Mouse (Mus musculus): Measurements from ENCODE around the gene Ubr3. TPM values are rescaled to one million over a fixed set of nuclear protein-coding genes. Genes with fewer than 3 reads are reported as not detected.

Gene Ubr3
- total RNA-seq, 1 experiment: 64.3 TPM

- H3K27ac ChIP-seq (ENCODE audit: insufficient read depth, low read depth, low read length, poor library complexity, severe bottlenecking): peak overlapping the region; percentile 69; the same call in 1 of the 2 replicates
- H3K9ac ChIP-seq (ENCODE audit: insufficient read depth, low read depth, low read length, poor library complexity, severe bottlenecking): peak overlapping the region; percentile 18; the same call in 1 of the 2 replicates
- H3K4me3 ChIP-seq (ENCODE audit: insufficient read depth in 1 of 2, low read depth in 1 of 2, low read length in 2 of 2, poor library complexity in 1 of 2, severe bottlenecking in 1 of 2): no peak overlapping the region
- no peak for DNase-seq (ENCODE audit: low read depth, low spot score)
- peaks cover 8 to 26% of the 10 kb centered on the region in 2 experiments for H3K4me1 ChIP-seq (ENCODE audit: control insufficient read depth in 2 of 2, insufficient read depth in 2 of 2, low read length in 2 of 2, poor library complexity in 1 of 2)
- H3K9me3 ChIP-seq (ENCODE audit: control insufficient read depth, insufficient read depth, low read depth, low read length): no peaks in the 10 kb centered on the region
- H3K36me3 ChIP-seq (ENCODE audit: control insufficient read depth, insufficient read depth, low read length, poor library complexity, severe bottlenecking): no peaks in the 10 kb centered on the region
- TF ChIP-seq CHD2 (IDR thresholded peaks at IDR 0.05; ENCODE audit: low read depth, low read length) (no peak), MAFK (IDR thresholded peaks at IDR 0.05; ENCODE audit: insufficient read depth, low read depth, low read length) (no peak), ZC3H11A (IDR thresholded peaks at IDR 0.05; ENCODE audit: borderline replicate concordance, low read depth, low read length) (no peak), HCFC1 (IDR thresholded peaks at IDR 0.05; ENCODE audit: borderline replicate concordance, insufficient read depth, low read length) (no peak), ZNF384 (IDR thresholded peaks at IDR 0.05; ENCODE audit: low read depth, low read length) (no peak)
- in situ Hi-C loops (cut with MboI; ENCODE audit: low sequenced_read_pairs in 2 of 2, unreplicated experiment in 2 of 2): no loop called here
Measured at GRCm38 (mm10) chr2:69888957-69889356, 8.1 kb upstream of the Ubr3 start.

GRCm38 (mm10) chr2:69890843-69891242 lies 6.2 kb upstream of the Ubr3 start:
- in situ Hi-C loops (cut with MboI; ENCODE audit: low sequenced_read_pairs in 2 of 2, unreplicated experiment in 2 of 2): no loop called here
- Histone ChIP-seq H3K27ac (ENCODE audit: insufficient read depth, low read depth, low read length, poor library complexity, severe bottlenecking) (peak overlapping the region; percentile 55; the same call in 1 of the 2 replicates), H3K36me3 (ENCODE audit: control insufficient read depth, insufficient read depth, low read length, poor library complexity, severe bottlenecking) (no peaks in the 10 kb centered on the region), H3K9me3 (ENCODE audit: control insufficient read depth, insufficient read depth, low read depth, low read length) (no peaks in the 10 kb centered on the region), H3K4me1 (ENCODE audit: control insufficient read depth in 2 of 2, insufficient read depth in 2 of 2, low read length in 2 of 2, poor library complexity in 1 of 2) (peaks cover 10 to 28% of the 10 kb centered on the region in 2 experiments), H3K4me3 (ENCODE audit: insufficient read depth in 1 of 2, low read depth in 1 of 2, low read length in 2 of 2, poor library complexity in 1 of 2, severe bottlenecking in 1 of 2) (no peak overlapping the region), H3K9ac (ENCODE audit: insufficient read depth, low read depth, low read length, poor library complexity, severe bottlenecking) (peak overlapping the region; percentile 39; the same call in 1 of the 2 replicates)
- TF ChIP-seq ZNF384 (IDR thresholded peaks at IDR 0.05; ENCODE audit: low read depth, low read length) (no peak), ZC3H11A (IDR thresholded peaks at IDR 0.05; ENCODE audit: borderline replicate concordance, low read depth, low read length) (no peak), HCFC1 (IDR thresholded peaks at IDR 0.05; ENCODE audit: borderline replicate concordance, insufficient read depth, low read length) (no peak), CHD2 (IDR thresholded peaks at IDR 0.05; ENCODE audit: low read depth, low read length) (no peak), MAFK (IDR thresholded peaks at IDR 0.05; ENCODE audit: insufficient read depth, low read depth, low read length) (0 out of 2 replicates have a peak, but pooled peaks have one; percentile 56)
- no peak for DNase-seq (ENCODE audit: low read depth, low spot score)

- TF ChIP-seq MAFK (IDR thresholded peaks at IDR 0.05; ENCODE audit: insufficient read depth, low read depth, low read length) (no peak), CHD2 (IDR thresholded peaks at IDR 0.05; ENCODE audit: low read depth, low read length) (no peak), ZC3H11A (IDR thresholded peaks at IDR 0.05; ENCODE audit: borderline replicate concordance, low read depth, low read length) (no peak), ZNF384 (IDR thresholded peaks at IDR 0.05; ENCODE audit: low read depth, low read length) (peak; percentile 12; the same call in 1 of the 2 replicates), HCFC1 (IDR thresholded peaks at IDR 0.05; ENCODE audit: borderline replicate concordance, insufficient read depth, low read length) (no peak)
- in situ Hi-C loops (cut with MboI; ENCODE audit: low sequenced_read_pairs in 2 of 2, unreplicated experiment in 2 of 2): no loop called here
- no peak for DNase-seq (ENCODE audit: low read depth, low spot score)
- H3K4me1 ChIP-seq (ENCODE audit: control insufficient read depth in 2 of 2, insufficient read depth in 2 of 2, low read length in 2 of 2, poor library complexity in 1 of 2): peaks cover 10 to 33% of the 10 kb centered on the region in 2 experiments
- H3K9me3 ChIP-seq (ENCODE audit: control insufficient read depth, insufficient read depth, low read depth, low read length): no peaks in the 10 kb centered on the region
- no peak overlapping the region for H3K4me3 ChIP-seq (ENCODE audit: insufficient read depth in 1 of 2, low read depth in 1 of 2, low read length in 2 of 2, poor library complexity in 1 of 2, severe bottlenecking in 1 of 2)
- H3K9ac ChIP-seq (ENCODE audit: insufficient read depth, low read depth, low read length, poor library complexity, severe bottlenecking): no peak overlapping the region
- H3K36me3 ChIP-seq (ENCODE audit: control insufficient read depth, insufficient read depth, low read length, poor library complexity, severe bottlenecking): no peaks in the 10 kb centered on the region
- peak overlapping the region; percentile 76; the same call in 1 of the 2 replicates for H3K27ac ChIP-seq (ENCODE audit: insufficient read depth, low read depth, low read length, poor library complexity, severe bottlenecking)
Measured at GRCm38 (mm10) chr2:69893145-69893544, 3.9 kb upstream of the Ubr3 start.

GRCm38 (mm10) chr2:69893891-69894290 lies 3.2 kb upstream of the Ubr3 start:
- Histone ChIP-seq H3K9ac (ENCODE audit: insufficient read depth, low read depth, low read length, poor library complexity, severe bottlenecking) (no peak overlapping the region; the same call in 1 of the 2 replicates), H3K9me3 (ENCODE audit: control insufficient read depth, insufficient read depth, low read depth, low read length) (no peaks in the 10 kb centered on the region), H3K4me1 (ENCODE audit: control insufficient read depth in 2 of 2, insufficient read depth in 2 of 2, low read length in 2 of 2, poor library complexity in 1 of 2) (peaks cover 14 to 33% of the 10 kb centered on the region in 2 experiments), H3K27ac (ENCODE audit: insufficient read depth, low read depth, low read length, poor library complexity, severe bottlenecking) (peak overlapping the region; percentile 76; the same call in 1 of the 2 replicates), H3K4me3 (ENCODE audit: insufficient read depth in 1 of 2, low read depth in 1 of 2, low read length in 2 of 2, poor library complexity in 1 of 2, severe bottlenecking in 1 of 2) (no peak overlapping the region), H3K36me3 (ENCODE audit: control insufficient read depth, insufficient read depth, low read length, poor library complexity, severe bottlenecking) (no peaks in the 10 kb centered on the region)
- DNase-seq (ENCODE audit: low read depth, low spot score): no peak
- no peak for TF ChIP-seq ZNF384 (IDR thresholded peaks at IDR 0.05; ENCODE audit: low read depth, low read length)
- no peak for TF ChIP-seq CHD2 (IDR thresholded peaks at IDR 0.05; ENCODE audit: low read depth, low read length)
- TF ChIP-seq ZC3H11A (IDR thresholded peaks at IDR 0.05; ENCODE audit: borderline replicate concordance, low read depth, low read length): no peak
- no peak for TF ChIP-seq MAFK (IDR thresholded peaks at IDR 0.05; ENCODE audit: insufficient read depth, low read depth, low read length)
- TF ChIP-seq HCFC1 (IDR thresholded peaks at IDR 0.05; ENCODE audit: borderline replicate concordance, insufficient read depth, low read length): no peak
- in situ Hi-C loops (cut with MboI; ENCODE audit: low sequenced_read_pairs in 2 of 2, unreplicated experiment in 2 of 2): no loop called here
